Mouse (Mus musculus) lung, adult 18-20 months (tissue): Measurements from ENCODE around the gene Gsta2.
"Not testable (repeated sequence)": the region's sequence is repeated elsewhere in the genome, so short reads cannot be mapped to it uniquely, and the experiment has no call there.

Experiments used
- DNase-seq, 2 experiments: peaks; one replicate each; pipeline ENCODE4 v3.0.0; 2022; ENCODE audit warnings: mixed read lengths in 2 of 2

Gsta2 gene

GRCm38 (mm10) chr9:78355611-78356010, at the start of gene Gsta2:
Gene Gsta2, minus strand, starts transcription at chr9:78355788.
- no peak for DNase-seq

GRCm38 (mm10) chr9:78401596-78401995, 46.0 kb upstream of the Gsta2 start:
- DNase-seq = no peak

GRCm38 (mm10) chr9:78400570-78400969, 45.0 kb upstream of the Gsta2 start:
- no peak for DNase-seq

GRCm38 (mm10) chr9:78396517-78396916, 40.9 kb upstream of the Gsta2 start:
- DNase-seq = no peak

GRCm38 (mm10) chr9:78395630-78396351, 40.2 kb upstream of the Gsta2 start, which contains the start of gene Ddx43:
Gene Ddx43, plus strand, starts transcription at chr9:78395777.
- DNase-seq = peak; percentile 5 to 15

- no peak for DNase-seq
Observed at GRCm38 (mm10) chr9:78395244-78395629, 39.6 kb upstream of the Gsta2 start.

- no peak for DNase-seq
Observed at GRCm38 (mm10) chr9:78394602-78395001, 39.0 kb upstream of the Gsta2 start.

- DNase-seq = no peak
Observed at GRCm38 (mm10) chr9:78393741-78394140, 38.2 kb upstream of the Gsta2 start.

- peak; percentile 5 to 9 for DNase-seq
Observed at GRCm38 (mm10) chr9:78389981-78390380, 34.4 kb upstream of the Gsta2 start.

- no peak for DNase-seq
Observed at GRCm38 (mm10) chr9:78386947-78387346, 31.4 kb upstream of the Gsta2 start.

GRCm38 (mm10) chr9:78385893-78386292, 30.3 kb upstream of the Gsta2 start:
- peak in 1 of 2 experiments; percentile 5 for DNase-seq

GRCm38 (mm10) chr9:78378113-78378785, 22.7 kb upstream of the Gsta2 start, which contains the start of gene Ooep:
Gene Ooep, minus strand, starts transcription at chr9:78378725.
- peak in 1 of 2 experiments; percentile 1 for DNase-seq

- no peak for DNase-seq
Observed at GRCm38 (mm10) chr9:78377546-78377945, 22.0 kb upstream of the Gsta2 start.

- no peak for DNase-seq
Observed at GRCm38 (mm10) chr9:78375486-78375885, 19.9 kb upstream of the Gsta2 start.

- DNase-seq = no peak
Observed at GRCm38 (mm10) chr9:78374885-78375389, 19.3 kb upstream of the Gsta2 start.

GRCm38 (mm10) chr9:78374397-78374796, 18.8 kb upstream of the Gsta2 start:
- no peak for DNase-seq

- DNase-seq = no peak
Observed at GRCm38 (mm10) chr9:78372827-78373504, 17.4 kb upstream of the Gsta2 start.

GRCm38 (mm10) chr9:78371441-78371840, 15.9 kb upstream of the Gsta2 start:
- DNase-seq = no peak

- no peak for DNase-seq
Observed at GRCm38 (mm10) chr9:78369786-78370185, 14.2 kb upstream of the Gsta2 start.

GRCm38 (mm10) chr9:78369349-78369748, 13.8 kb upstream of the Gsta2 start:
- no peak for DNase-seq

- DNase-seq = no peak
Observed at GRCm38 (mm10) chr9:78368671-78369293, 13.2 kb upstream of the Gsta2 start.

- not testable (repeated sequence) for DNase-seq
Observed at GRCm38 (mm10) chr9:78367959-78368358, 12.4 kb upstream of the Gsta2 start, which contains the start of gene Dppa5a. Gene Dppa5a, minus strand, starts transcription at chr9:78368177.
